Mouse (Mus musculus) mouse trophoblast stem cell (cell line): Measurements from ENCODE around the gene Wdr83.

Source experiments
- in situ Hi-C, 2 experiments: fragments of 300-500 bp; cut with MseI, MboI; formaldehyde crosslinking; loops; 2 replicates in 1 of 2; 3 replicates in 1 of 2; pipeline ENCODE4 v1.15.1; 2025

Gene Wdr83

GRCm38 (mm10) chr8:85035165-85035727 lies 45.9 kb downstream of the Wdr83 start:
- in situ Hi-C loops, result no loop called here

GRCm38 (mm10) chr8:85034764-85035163 lies 46.3 kb downstream of the Wdr83 start:
- in situ Hi-C loops, result no loop called here

GRCm38 (mm10) chr8:85033867-85034266 lies 47.2 kb downstream of the Wdr83 start:
- in situ Hi-C loops, result no loop called here

- in situ Hi-C loops, result no loop called here
These were observed 48.3 kb downstream of the Wdr83 start for GRCm38 (mm10) chr8:85032622-85033311.

GRCm38 (mm10) chr8:85029271-85029670 lies 51.8 kb downstream of the Wdr83 start:
- in situ Hi-C loops, result no loop called here

GRCm38 (mm10) chr8:85027922-85028321 lies 53.2 kb downstream of the Wdr83 start:
- in situ Hi-C loops, result no loop called here

- in situ Hi-C loops, result no loop called here
These were observed 53.6 kb downstream of the Wdr83 start for GRCm38 (mm10) chr8:85027516-85027855.

- in situ Hi-C loops, result no loop called here
These were observed 54.2 kb downstream of the Wdr83 start, which contains the start of gene Trir for GRCm38 (mm10) chr8:85026670-85027515. Gene Trir, plus strand, starts transcription at chr8:85026823.

- in situ Hi-C loops, result no loop called here
These were observed 55.8 kb downstream of the Wdr83 start, which contains the start of gene Asna1 for GRCm38 (mm10) chr8:85025098-85025932. Gene Asna1, minus strand, starts transcription at chr8:85025281.
